Mouse (Mus musculus) hindbrain, embryonic 16.5 days (tissue): Measurements from ENCODE around the gene Mapk10. TPM values are rescaled to one million over a fixed set of nuclear protein-coding genes. Genes with fewer than 3 reads are reported as not detected.

ENCODE experiments used
- ATAC-seq: fragments of 200-750 bp; cut with Nextera tagmentation; 2 replicates; pipeline ENCODE4 v1.8.0; 2017; ENCODE audit warnings: moderate TSS enrichment, moderate library complexity
- H3K27ac ChIP-seq: fragments of 300-500 bp; sonication (generic); 2 replicates; pipeline ENCODE4 v1.5.1; 2014; ENCODE audit warnings: low read depth, mild to moderate bottlenecking, control low read depth, low read length, moderate library complexity
- H3K27me3 ChIP-seq: fragments of 300-500 bp; sonication (generic); replicated peaks from 2 replicates; pipeline ENCODE4 v1.6.1; 2014; ENCODE audit warnings: low read length; ENCODE audit not compliant: control insufficient read depth, insufficient read depth
- H3K36me3 ChIP-seq: fragments of 300-500 bp; sonication (generic); 2 replicates; pipeline ENCODE4 v1.6.1; 2014; ENCODE audit warnings: mild to moderate bottlenecking, low read length, moderate library complexity, mixed read lengths; ENCODE audit not compliant: control insufficient read depth, insufficient read depth
- H3K4me1 ChIP-seq: fragments of 300-500 bp; sonication (generic); 2 replicates; pipeline ENCODE4 v1.6.1; 2014; ENCODE audit warnings: low read depth, low read length; ENCODE audit not compliant: control insufficient read depth, insufficient read depth
- H3K4me2 ChIP-seq: fragments of 300-500 bp; sonication (generic); 2 replicates; pipeline ENCODE4 v1.6.1; 2014; ENCODE audit warnings: mild to moderate bottlenecking, low read length, control low read depth, moderate library complexity
- H3K4me3 ChIP-seq: fragments of 300-500 bp; sonication (generic); 2 replicates; pipeline ENCODE4 v1.5.1; 2014; ENCODE audit warnings: mild to moderate bottlenecking, low read length, control low read depth, moderate library complexity
- H3K9ac ChIP-seq: fragments of 300-500 bp; sonication (generic); 2 replicates; pipeline ENCODE4 v1.6.1; 2014; ENCODE audit warnings: low read depth, mild to moderate bottlenecking, control low read depth, low read length, moderate library complexity
- H3K9me3 ChIP-seq: fragments of 300-500 bp; sonication (generic); 2 replicates; pipeline ENCODE4 v1.6.1; 2014; ENCODE audit warnings: mild to moderate bottlenecking, low read length, moderate library complexity; ENCODE audit not compliant: control insufficient read depth
- WGBS: fragments of 180-500 bp; shearing (Covaris S2); extraction: QIAGEN DNeasy Blood & Tissue Kit; methylation state at CpG from one replicate; pipeline ENCODE4 v1.1.7; 2014; 5-methylcytosine and 5-hydroxymethylcytosine counted together
- polyA plus RNA-seq: library from polyadenylated mRNA; unstranded; fragments of >200 nt; fragmentation: Nextera tagmentation; extraction: Ambion mirVana; gene quantifications from 2 replicates; pipeline ENCODE4 v1.2.1, GENCODE M21; 2015

Mapk10 gene
- polyA plus RNA-seq, 1 experiment from 2014 or later: 92.4 TPM

GRCm38 (mm10) chr5:103209486-103209885, 1.6 kb downstream of the Mapk10 start:
- peak overlapping the region; percentile 68 for H3K4me3 ChIP-seq
- no peaks in the 10 kb centered on the region for H3K9me3 ChIP-seq
- H3K9ac ChIP-seq: peak overlapping the region; percentile 75
- no peak for ATAC-seq
- 19% methylated on average over 6 of the region's 6 CpGs for WGBS
- no peaks in the 10 kb centered on the region for H3K27me3 ChIP-seq
- peak overlapping the region; percentile 84 for H3K27ac ChIP-seq
- H3K4me2 ChIP-seq: peak overlapping the region; percentile 71
- peaks cover 7% of the 10 kb centered on the region; the same call in 1 of the 2 replicates for H3K36me3 ChIP-seq
- peaks cover 12% of the 10 kb centered on the region for H3K4me1 ChIP-seq

- Histone ChIP-seq H3K9ac (peak overlapping the region; percentile 75), H3K27ac (peak overlapping the region; percentile 84), H3K4me1 (peaks cover 12% of the 10 kb centered on the region), H3K36me3 (peaks cover 7% of the 10 kb centered on the region), H3K4me2 (peak overlapping the region; percentile 71), H3K27me3 (no peaks in the 10 kb centered on the region), H3K4me3 (peak overlapping the region; percentile 68), H3K9me3 (no peaks in the 10 kb centered on the region)
- no peak for ATAC-seq
- 19% methylated on average over 8 of the region's 8 CpGs for WGBS
Measured at GRCm38 (mm10) chr5:103208869-103209268, 2.3 kb downstream of the Mapk10 start.

- 30% methylated on average over 10 of the region's 10 CpGs for WGBS
- H3K9me3 ChIP-seq: no peaks in the 10 kb centered on the region
- H3K9ac ChIP-seq: peak overlapping the region; percentile 75
- peak overlapping the region; percentile 71 for H3K4me2 ChIP-seq
- H3K4me1 ChIP-seq: peaks cover 12% of the 10 kb centered on the region
- peaks cover 7% of the 10 kb centered on the region for H3K36me3 ChIP-seq
- H3K27ac ChIP-seq: peak overlapping the region; percentile 84
- ATAC-seq: no peak
- no peaks in the 10 kb centered on the region for H3K27me3 ChIP-seq
- H3K4me3 ChIP-seq: peak overlapping the region; percentile 68
Measured at GRCm38 (mm10) chr5:103208021-103208511, 3.1 kb downstream of the Mapk10 start.

GRCm38 (mm10) chr5:103197796-103198325, 13.3 kb downstream of the Mapk10 start:
- peaks cover 6% of the 10 kb centered on the region; the same call in 1 of the 2 replicates for H3K9me3 ChIP-seq
- 66% methylated on average over 2 of the region's 2 CpGs for WGBS
- no peak for ATAC-seq
- H3K27me3 ChIP-seq: no peaks in the 10 kb centered on the region
- no peaks in the 10 kb centered on the region; the same call in 1 of the 2 replicates for H3K4me1 ChIP-seq
- no peak overlapping the region for H3K27ac ChIP-seq
- no peak overlapping the region for H3K4me3 ChIP-seq
- no peak overlapping the region for H3K9ac ChIP-seq
- 0 out of 2 replicates have a peak, but pooled peaks cover 4% of the 10 kb centered on the region for H3K36me3 ChIP-seq
- no peak overlapping the region for H3K4me2 ChIP-seq

- Histone ChIP-seq H3K4me3 (no peak overlapping the region), H3K4me1 (peaks cover 2% of the 10 kb centered on the region), H3K9me3 (no peaks in the 10 kb centered on the region), H3K9ac (no peak overlapping the region), H3K27ac (no peak overlapping the region), H3K36me3 (no peaks in the 10 kb centered on the region), H3K27me3 (no peaks in the 10 kb centered on the region), H3K4me2 (no peak overlapping the region)
- 38% methylated on average over 6 of the region's 6 CpGs for WGBS
- no peak for ATAC-seq
Measured at GRCm38 (mm10) chr5:103194549-103194948, 16.6 kb downstream of the Mapk10 start.

- peaks cover 2% of the 10 kb centered on the region for H3K4me1 ChIP-seq
- no peak overlapping the region for H3K4me2 ChIP-seq
- ATAC-seq: no peak
- H3K27me3 ChIP-seq: no peaks in the 10 kb centered on the region
- no peak overlapping the region for H3K9ac ChIP-seq
- H3K36me3 ChIP-seq: no peaks in the 10 kb centered on the region
- H3K9me3 ChIP-seq: no peaks in the 10 kb centered on the region
- 69% methylated on average over 3 of the region's 3 CpGs for WGBS
- H3K27ac ChIP-seq: no peak overlapping the region
- no peak overlapping the region for H3K4me3 ChIP-seq
Measured at GRCm38 (mm10) chr5:103193700-103194099, 17.4 kb downstream of the Mapk10 start.

GRCm38 (mm10) chr5:103191577-103191976, 19.6 kb downstream of the Mapk10 start:
- peaks cover 2% of the 10 kb centered on the region for H3K4me1 ChIP-seq
- peaks cover 4% of the 10 kb centered on the region for H3K9me3 ChIP-seq
- no peaks in the 10 kb centered on the region for H3K36me3 ChIP-seq
- H3K4me2 ChIP-seq: no peak overlapping the region
- H3K9ac ChIP-seq: no peak overlapping the region
- H3K27ac ChIP-seq: no peak overlapping the region
- no peaks in the 10 kb centered on the region for H3K27me3 ChIP-seq
- WGBS: 13% methylated on average over 4 of the region's 4 CpGs
- 0 out of 2 replicates have a peak, but pooled peaks have one; percentile 46 for ATAC-seq
- no peak overlapping the region for H3K4me3 ChIP-seq

- WGBS: 91% methylated on average over 1 of the region's 1 CpGs
- Histone ChIP-seq H3K4me1 (no peaks in the 10 kb centered on the region), H3K4me2 (no peak overlapping the region), H3K9ac (no peak overlapping the region), H3K9me3 (peaks cover 7% of the 10 kb centered on the region), H3K36me3 (no peaks in the 10 kb centered on the region; the same call in 1 of the 2 replicates), H3K27me3 (no peaks in the 10 kb centered on the region), H3K27ac (no peak overlapping the region), H3K4me3 (no peak overlapping the region)
- ATAC-seq: no peak
Measured at GRCm38 (mm10) chr5:103184256-103184655, 26.9 kb downstream of the Mapk10 start.

GRCm38 (mm10) chr5:103181622-103182021, 29.5 kb downstream of the Mapk10 start:
- peaks cover 3% of the 10 kb centered on the region; the same call in 1 of the 2 replicates for H3K9me3 ChIP-seq
- whole genome bisulfite sequencing: 91% methylated on average over 10 of the region's 10 CpGs
- no peak overlapping the region for H3K27ac ChIP-seq

More at GRCm38 (mm10) chr5:103181622-103182021, 29.5 kb downstream of the Mapk10 start:
- Histone ChIP-seq H3K9ac (no peak overlapping the region), H3K4me2 (no peak overlapping the region), H3K4me3 (no peak overlapping the region), H3K4me1 (peaks cover 6% of the 10 kb centered on the region), H3K36me3 (no peaks in the 10 kb centered on the region; the same call in 1 of the 2 replicates), H3K27me3 (no peaks in the 10 kb centered on the region)
- no peak for ATAC-seq
